Mouse (Mus musculus): ENCODE measurements around the gene Tgm1. TPM values are rescaled to one million over a fixed set of nuclear protein-coding genes. Genes with fewer than 3 reads are reported as not detected.

Gene Tgm1
- total RNA-seq, 2 experiments from 2014 or later, result not detected

DNA sequence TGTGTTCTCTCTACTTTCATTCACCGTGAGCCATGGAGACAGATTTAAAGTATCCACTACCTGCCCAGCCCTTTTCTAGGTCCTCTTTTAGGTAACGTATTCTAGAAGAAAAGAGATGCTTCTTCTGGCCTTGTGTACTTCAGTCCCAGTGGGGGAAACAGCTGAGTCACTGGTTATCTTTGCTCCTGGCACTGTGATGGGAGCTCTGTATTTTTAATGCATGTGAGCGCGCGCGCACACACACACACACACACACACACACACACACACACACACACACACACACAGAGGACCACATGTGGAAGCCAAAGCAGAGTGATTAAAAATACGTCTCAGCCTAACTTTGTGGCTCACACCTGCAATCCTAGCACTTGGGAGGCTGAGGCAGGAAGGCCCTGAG, 9.7 kb upstream of the Tgm1 start:
- DNase-seq, result no peak

DNA sequence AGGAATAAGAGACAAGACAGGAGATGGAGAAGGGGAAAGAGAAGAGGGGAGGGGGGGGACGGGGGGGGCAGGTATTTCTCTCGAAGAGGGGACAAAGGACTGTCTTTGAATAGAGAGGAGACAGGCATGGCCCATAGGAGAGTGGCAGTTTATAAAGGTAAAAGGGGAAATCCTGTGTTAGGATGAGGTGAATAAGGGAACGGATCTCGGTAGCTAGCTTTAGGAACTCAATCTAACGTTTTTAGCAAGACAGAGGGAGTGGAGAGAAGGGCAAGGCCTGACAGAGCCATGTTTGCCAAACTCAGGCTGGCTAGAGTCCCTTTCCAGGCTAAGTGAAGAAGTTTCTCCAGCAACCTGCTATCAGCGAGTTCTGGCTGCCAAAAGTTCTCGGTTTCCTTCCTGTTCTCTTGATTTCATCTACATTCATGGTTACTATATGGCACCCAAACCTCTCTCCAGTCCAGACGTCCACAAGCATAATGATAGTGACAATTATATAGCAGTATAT, 8.8 kb upstream of the Tgm1 start:
- no peak for DNase-seq

- peak; percentile 88 for DNase-seq
These were observed 8.1 kb upstream of the Tgm1 start, which contains the start of gene Rabggta for GRCm38 (mm10) chr14:55721700-55722437. Gene Rabggta (minus strand): TSS chr14:55722263.

DNA sequence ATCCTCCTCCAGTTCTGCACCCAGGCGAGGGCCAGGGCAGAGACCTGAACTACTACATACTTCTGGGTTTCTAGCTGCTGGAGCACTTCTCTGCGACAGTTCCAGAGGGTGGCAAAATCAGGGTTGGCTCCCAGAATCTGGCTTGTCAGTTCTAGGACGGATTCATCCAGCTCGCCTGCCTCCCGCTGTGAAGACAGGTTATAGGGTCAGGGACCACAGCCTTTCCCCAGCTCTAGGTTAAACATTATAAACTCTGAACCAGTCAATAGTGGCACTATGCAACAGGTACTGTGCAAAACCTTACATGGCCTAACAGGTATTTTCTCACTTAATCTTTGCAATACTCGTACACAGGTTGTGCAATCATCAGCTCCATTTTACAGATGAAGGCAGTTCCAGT, 7.3 kb upstream of the Tgm1 start:
- no peak for DNase-seq

- DNase-seq, result no peak
These were observed 6.9 kb upstream of the Tgm1 start for GRCm38 (mm10) chr14:55720666-55721065.

DNA sequence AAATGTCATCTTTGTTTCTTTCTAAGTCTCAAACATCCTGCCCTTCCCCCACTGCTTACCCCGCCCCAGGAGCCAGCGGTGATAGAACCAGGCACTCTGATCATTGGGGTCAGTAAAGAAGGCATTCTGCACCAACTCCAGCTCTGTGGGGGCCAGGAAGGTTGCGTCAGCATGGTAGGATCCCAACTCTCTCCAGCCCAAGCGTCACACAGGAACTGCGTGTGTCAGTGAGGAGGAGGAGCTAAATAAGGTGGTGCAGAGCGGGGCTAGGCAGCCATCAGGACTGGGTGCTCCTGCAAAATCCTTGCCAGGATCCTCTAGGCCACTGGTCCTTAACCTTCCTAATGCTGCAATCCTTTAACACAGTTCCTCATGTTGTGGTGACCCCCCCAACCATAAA, 6.0 kb upstream of the Tgm1 start:
- no peak for DNase-seq

DNA sequence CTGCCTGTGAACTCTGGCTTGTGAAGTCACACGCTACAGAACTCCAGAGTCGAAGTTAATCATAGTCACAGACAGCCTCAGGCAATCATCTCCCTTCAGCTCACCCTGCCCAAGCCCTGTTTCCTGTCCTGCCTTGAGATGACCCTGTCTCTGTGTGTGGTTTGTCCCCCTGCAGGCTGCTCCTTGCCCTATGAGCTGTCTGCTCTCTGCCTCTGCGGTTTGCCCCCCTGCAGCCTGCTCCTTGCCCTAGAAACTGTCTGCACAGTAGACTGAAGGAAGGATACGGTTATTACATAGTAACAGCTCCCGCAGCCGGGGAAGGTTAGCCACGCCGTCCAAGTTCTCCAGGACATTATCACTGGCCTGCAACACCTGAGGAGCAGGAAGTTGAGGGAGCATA, 3.2 kb upstream of the Tgm1 start:
- DNase-seq, result no peak

DNA sequence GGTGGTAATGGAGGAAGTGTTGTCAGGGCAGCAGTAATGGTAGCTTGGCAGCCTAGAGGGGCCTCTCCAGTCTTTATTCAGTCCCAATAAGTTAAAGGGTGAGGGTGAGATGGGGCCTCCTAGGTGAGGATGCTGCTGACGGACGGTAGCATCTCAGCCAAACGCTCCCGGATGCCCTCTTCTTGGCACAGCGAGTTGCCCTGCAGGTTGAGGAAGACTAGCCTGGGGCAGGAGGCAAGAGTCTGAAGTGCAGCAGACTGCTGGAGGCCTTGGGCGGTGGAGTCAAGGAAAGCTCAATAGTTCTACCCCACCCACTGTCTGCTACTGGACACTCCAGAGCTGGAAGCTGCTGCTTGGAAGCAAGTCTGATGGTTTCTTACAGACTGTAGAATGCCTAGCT, 2.5 kb upstream of the Tgm1 start:
- no peak for DNase-seq

GRCm38 (mm10) chr14:55714893-55715292, 1.2 kb upstream of the Tgm1 start:
- no peak for DNase-seq

DNA sequence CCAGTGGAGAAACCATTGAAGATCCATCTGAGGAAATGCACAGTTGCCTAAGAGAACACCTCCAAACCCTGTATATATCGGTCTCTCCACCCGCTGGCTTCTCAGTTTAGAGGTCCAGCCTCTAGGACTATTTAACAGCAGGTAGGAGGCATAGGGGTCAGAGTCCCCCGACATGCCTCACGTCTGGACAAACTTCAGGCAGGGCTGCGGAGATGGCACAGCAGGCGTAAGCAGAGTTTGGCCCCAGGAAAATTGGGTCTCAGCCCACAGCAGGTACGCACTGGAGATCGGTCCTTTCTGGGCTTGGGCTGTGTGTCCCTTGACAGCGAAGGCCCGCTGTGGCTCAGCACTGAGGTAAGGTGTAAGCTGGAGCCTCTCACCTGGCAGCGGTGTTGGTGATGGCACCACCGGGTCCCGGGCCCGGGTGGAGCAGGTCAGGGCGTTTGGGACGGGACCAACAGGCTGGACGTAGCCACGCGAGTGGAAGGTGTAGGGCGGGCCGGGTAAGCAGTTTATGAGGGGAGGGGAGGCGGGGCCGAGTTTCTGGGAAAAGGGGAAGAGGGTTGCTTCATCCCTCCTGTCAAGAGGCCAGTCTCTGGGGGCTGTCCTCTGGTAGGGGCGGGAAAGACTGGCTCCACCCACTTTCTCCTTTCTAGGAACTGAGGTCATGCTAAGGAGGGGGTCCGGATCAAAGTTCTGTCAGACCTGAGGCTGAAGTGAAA, 558 bp downstream of the Tgm1 start:
- DNase-seq, result peak; percentile 25

DNA sequence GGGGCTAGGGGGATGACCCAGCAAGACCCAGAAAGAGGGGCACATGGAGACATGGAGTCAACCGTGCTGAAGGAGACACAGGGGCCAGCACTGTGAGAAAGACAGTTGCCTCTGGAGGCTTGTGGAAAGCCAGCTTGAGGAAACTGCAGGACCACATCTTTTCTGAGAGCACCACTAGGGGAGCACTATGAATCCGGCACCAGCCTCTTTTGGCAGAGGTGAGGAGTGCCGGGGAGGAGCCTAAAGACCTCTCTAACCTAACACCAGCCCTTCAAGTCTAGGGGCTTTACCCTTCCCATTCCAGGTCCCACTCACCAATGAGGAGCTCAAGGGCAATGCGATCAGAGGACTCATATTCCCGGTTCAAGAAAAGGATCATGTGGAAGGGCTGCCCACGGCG, 1.9 kb downstream of the Tgm1 start:
- DNase-seq, result no peak

DNA sequence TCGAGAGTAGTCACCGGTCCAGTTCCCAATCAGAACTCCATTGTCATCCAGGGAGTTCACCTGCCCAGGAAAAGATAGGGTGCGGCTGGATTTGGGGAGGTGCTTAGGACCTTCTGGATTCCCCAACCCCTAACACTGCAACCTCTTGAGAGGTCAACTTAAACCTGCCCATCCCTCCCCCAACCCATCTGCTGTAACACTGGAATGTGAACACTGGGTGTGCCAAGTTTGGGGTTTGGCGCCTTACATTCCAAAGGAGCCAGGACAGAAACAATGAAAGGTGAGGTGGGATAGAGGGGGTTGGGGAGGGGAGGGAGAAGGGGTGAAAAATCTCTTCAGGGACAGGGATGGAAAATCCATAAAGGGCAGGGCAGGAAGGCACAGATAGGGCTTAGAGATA, 4.2 kb downstream of the Tgm1 start:
- DNase-seq, result no peak

GRCm38 (mm10) chr14:55707397-55707796, 6.3 kb downstream of the Tgm1 start:
- no peak for DNase-seq

- no peak for DNase-seq
These were observed 7.6 kb downstream of the Tgm1 start for GRCm38 (mm10) chr14:55706051-55706600.

DNA sequence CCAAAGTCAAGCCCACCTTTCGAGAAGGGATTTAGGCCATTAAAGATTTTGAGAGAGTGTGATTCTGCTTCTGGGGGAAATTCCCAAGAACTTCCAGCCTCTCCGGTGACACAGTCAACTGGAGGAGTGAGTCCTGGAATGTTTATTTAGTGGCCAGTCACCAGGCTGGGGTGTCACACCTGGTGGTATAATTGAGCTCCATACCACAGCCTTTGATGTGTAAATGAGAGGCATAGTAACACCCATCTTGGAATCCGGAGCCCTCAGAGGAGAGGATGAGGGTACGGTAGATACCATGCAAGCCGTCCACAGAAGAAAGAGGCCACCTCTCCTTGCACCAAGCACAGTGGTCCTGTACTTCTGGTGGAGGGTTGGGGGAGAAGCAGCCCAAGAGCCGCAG, 11.0 kb downstream of the Tgm1 start:
- no peak for DNase-seq

GRCm38 (mm10) chr14:55701131-55701530, 12.6 kb downstream of the Tgm1 start:
- DNase-seq, result no peak

GRCm38 (mm10) chr14:55697226-55697625, 16.5 kb downstream of the Tgm1 start:
- DNase-seq, result no peak

DNA sequence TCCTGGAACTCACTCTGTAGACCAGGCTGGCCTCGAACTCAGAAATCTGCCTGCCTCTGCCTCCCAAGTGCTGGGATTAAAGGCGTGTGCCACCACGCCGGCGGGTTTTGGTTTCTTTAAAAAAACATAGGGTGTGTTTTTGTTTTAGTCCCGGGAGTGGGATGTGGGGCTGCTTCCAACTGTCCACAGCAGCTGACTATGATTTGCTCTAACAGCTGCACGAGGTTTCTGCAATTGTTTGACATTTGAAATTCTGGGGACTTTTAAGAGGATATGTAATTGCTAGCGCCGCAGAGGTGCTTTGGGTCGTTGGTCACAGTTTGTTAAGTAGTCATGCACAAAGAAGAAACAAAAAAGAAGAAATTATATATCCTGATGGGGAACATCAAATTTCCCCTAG, 24.3 kb downstream of the Tgm1 start:
- DNase-seq, result no peak

DNA sequence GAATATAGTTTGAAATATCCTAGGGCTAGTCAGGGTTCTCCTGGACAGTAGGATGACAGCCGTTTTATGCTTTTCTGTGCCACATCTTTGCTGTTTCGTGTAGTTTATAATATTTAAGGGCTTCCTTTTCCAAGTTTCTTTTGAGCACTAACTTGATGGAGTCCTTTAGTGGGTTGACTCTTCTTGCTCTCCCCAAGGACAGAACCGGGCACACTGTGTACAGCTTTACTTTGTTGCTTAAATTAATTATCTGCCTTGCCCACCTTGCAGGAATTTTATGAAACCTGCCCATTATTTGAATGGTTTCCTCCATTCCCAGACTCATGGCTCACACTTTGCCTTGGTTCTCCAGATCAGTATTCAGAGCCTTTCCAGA, 31.6 kb downstream of the Tgm1 start:
- DNase-seq, result no peak

DNA sequence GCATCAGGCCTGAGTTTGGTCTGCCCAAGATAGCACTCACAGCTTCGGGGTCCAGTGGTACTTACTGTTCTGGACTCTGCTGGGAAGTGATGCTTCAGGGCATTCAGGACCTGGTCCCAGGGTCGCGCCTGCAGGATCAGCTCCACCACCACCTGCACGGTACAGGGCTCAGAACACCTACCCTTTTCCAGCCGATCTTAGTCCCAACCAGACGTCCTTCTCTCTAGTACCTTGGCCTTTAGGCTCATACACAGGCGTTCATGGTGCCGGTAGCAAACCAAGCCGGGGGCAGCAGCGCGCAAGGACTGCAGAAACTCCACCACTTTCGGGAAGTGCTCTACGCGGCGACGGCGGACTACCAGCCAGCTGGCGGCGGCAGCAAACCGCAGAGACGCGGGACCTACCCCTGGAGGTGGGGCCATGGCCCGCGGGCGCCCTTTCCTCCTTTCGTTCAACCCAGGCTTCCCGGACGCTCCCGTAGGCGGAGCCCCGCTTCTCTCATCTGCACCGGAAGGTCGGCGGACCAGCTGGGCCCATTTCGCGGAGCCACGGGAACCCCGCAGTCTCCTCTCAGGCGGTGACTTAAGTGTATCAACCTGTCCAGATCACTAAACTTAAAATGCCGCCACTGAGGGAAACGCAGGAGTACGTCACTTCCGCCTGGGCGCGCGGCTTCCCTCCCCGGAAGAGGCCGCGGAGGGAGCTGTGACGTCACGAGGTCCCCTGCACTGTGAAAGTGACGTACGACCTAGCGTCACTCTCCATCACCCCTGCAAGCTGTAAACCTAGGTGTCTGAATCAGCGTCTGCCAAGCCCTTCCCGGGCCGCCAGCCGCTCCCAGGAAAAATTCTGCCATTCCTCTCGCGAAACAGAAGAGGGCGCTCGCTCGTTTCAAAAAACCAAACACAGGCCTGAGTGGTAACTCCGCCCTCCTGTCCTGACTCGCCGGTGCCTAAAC, 32.3 kb downstream of the Tgm1 start, which contains the start of gene Tinf2:
Gene Tinf2, minus strand, starts transcription at position 661 of the 958 bp plus-strand sequence.
- peak; percentile 89 for DNase-seq

- no peak for DNase-seq
These were observed 36.1 kb downstream of the Tgm1 start for GRCm38 (mm10) chr14:55677615-55678014.

GRCm38 (mm10) chr14:55672741-55673060, 41.0 kb downstream of the Tgm1 start:
- DNase-seq, result no peak
